Mouse (Mus musculus) heart, adult 2 months (tissue): Measurements from ENCODE around the gene Fkbp3. TPM values are rescaled to one million over a fixed set of nuclear protein-coding genes. Genes with fewer than 3 reads are reported as not detected.

Experiments used
- DNase-seq, 2 experiments: peaks; one replicate each; pipeline ENCODE4 v3.0.0; 2021
- H3K27ac ChIP-seq: fragments of 200-600 bp; 2 replicates; pipeline ENCODE4 v1.8.1; 2022
- H3K27me3 ChIP-seq: fragments of 200-500 bp; 2 replicates; pipeline ENCODE4 v1.6.1; 2012; ENCODE audit warnings: mild to moderate bottlenecking, low read length, inconsistent platforms, mixed read lengths; ENCODE audit not compliant: control insufficient read depth, insufficient read depth
- H3K36me3 ChIP-seq: fragments of 200-500 bp; 2 replicates; pipeline ENCODE4 v1.6.1; 2012; ENCODE audit warnings: low read length, inconsistent platforms; ENCODE audit not compliant: control insufficient read depth, insufficient read depth
- H3K4me1 ChIP-seq: fragments of 200-500 bp; 2 replicates; pipeline ENCODE4 v1.6.1; 2011; ENCODE audit warnings: low read length; ENCODE audit not compliant: control insufficient read depth, insufficient read depth
- H3K4me3 ChIP-seq: fragments of 200-600 bp; 2 replicates; pipeline ENCODE4 v1.8.1; 2022
- H3K79me2 ChIP-seq: fragments of 200-500 bp; replicated peaks from 2 replicates; pipeline ENCODE4 v1.6.1; 2012; ENCODE audit warnings: mild to moderate bottlenecking, inconsistent platforms, low read length, moderate library complexity, mixed read lengths; ENCODE audit not compliant: control insufficient read depth, insufficient read depth
- H3K9ac ChIP-seq: fragments of 200-500 bp; 2 replicates; pipeline ENCODE4 v1.6.1; 2012; ENCODE audit warnings: low read depth, mild to moderate bottlenecking, control low read depth, inconsistent platforms, low read length, mixed read lengths
- CTCF ChIP-seq: fragments of 200-600 bp; IDR thresholded peaks from 2 replicates; pipeline ENCODE4 v1.8.1; 2022; ENCODE audit warnings: antibody characterized with exemption, mild to moderate bottlenecking, moderate library complexity
- EP300 ChIP-seq: fragments of 200-500 bp; IDR thresholded peaks from 2 replicates; pipeline ENCODE4 v1.6.1; 2011; ENCODE audit warnings: low read depth, low read length, control low read depth; ENCODE audit not compliant: insufficient read depth
- POLR2A ChIP-seq: fragments of 200-500 bp; IDR thresholded peaks from 2 replicates; pipeline ENCODE4 v1.6.1; 2011; ENCODE audit warnings: mild to moderate bottlenecking, low read depth, low read length, control low read depth; ENCODE audit not compliant: insufficient read depth
- WGBS: fragments of 180-500 bp; shearing (Covaris S2); methylation state at CpG from one replicate; pipeline ENCODE4 v1.1.7; 2018; 5-methylcytosine and 5-hydroxymethylcytosine counted together
- intact Hi-C: fragments of 180-260 bp; cut with DNase I; formaldehyde crosslinking; loops from one replicate; pipeline ENCODE4 v1.15.1; 2025
- polyA plus RNA-seq: library from polyadenylated mRNA; depleted of rRNA; stranded (reverse); fragments of >200 nt; gene quantifications from 2 replicates; pipeline ENCODE4 v1.2.3, GENCODE M21; 2012
- total RNA-seq, 2 experiments: library from RNA; stranded (reverse); gene quantifications; 2 replicates each; pipeline ENCODE4 v1.2.3; 2021

The Fkbp3 gene
- total and polyA plus RNA-seq, 3 experiments = 217 to 248 (median 239) TPM

- Histone ChIP-seq H3K4me1 (no peaks in the 10 kb centered on the region), H3K4me3 (no peak overlapping the region), H3K27me3 (no peaks in the 10 kb centered on the region), H3K79me2 (no peaks in the 10 kb centered on the region), H3K27ac (no peak overlapping the region), H3K36me3 (peaks cover 19% of the 10 kb centered on the region), H3K9ac (no peak overlapping the region)
- TF ChIP-seq POLR2A (no peak), EP300 (no peak), CTCF (no peak)
- 71% methylated on average over 2 of the region's 2 CpGs for WGBS
- DNase-seq = no peak
- intact Hi-C loops = no loop called here
Measured at GRCm38 (mm10) chr12:65058203-65058602, 15.6 kb downstream of the Fkbp3 start.

GRCm38 (mm10) chr12:65048799-65049198 lies 25.0 kb downstream of the Fkbp3 start:
- Histone ChIP-seq H3K4me3 (no peak overlapping the region), H3K27me3 (no peaks in the 10 kb centered on the region), H3K36me3 (peaks cover 10% of the 10 kb centered on the region), H3K79me2 (no peaks in the 10 kb centered on the region), H3K27ac (no peak overlapping the region), H3K9ac (no peak overlapping the region), H3K4me1 (no peaks in the 10 kb centered on the region)
- intact Hi-C loops = no loop called here
- TF ChIP-seq POLR2A = no peak
- no peak for TF ChIP-seq EP300
- no peak for TF ChIP-seq CTCF
- no peak for DNase-seq

GRCm38 (mm10) chr12:65037546-65037937 lies 36.3 kb downstream of the Fkbp3 start:
- Histone ChIP-seq H3K79me2 (peaks cover 7% of the 10 kb centered on the region), H3K9ac (no peak overlapping the region), H3K27ac (peak overlapping the region; percentile 96; the same call in 1 of the 2 replicates), H3K4me3 (peak overlapping the region; percentile 96), H3K36me3 (peaks cover 25% of the 10 kb centered on the region), H3K27me3 (no peaks in the 10 kb centered on the region), H3K4me1 (peaks cover 11% of the 10 kb centered on the region)
- DNase-seq = no peak
- 3% methylated on average over 4 of the region's 4 CpGs for WGBS
- no peak for TF ChIP-seq EP300
- TF ChIP-seq POLR2A = no peak
- no peak for TF ChIP-seq CTCF
- intact Hi-C loops = loop anchor here (5.0 kb wide), 2 partner anchors 35 to 70 kb away; partner anchors contain the start of genes Fkbp3, Klhl28 and Togaram1

- Histone ChIP-seq H3K27ac (peak overlapping the region; percentile 96), H3K4me3 (peak overlapping the region; percentile 96), H3K4me1 (peaks cover 11% of the 10 kb centered on the region), H3K9ac (no peak overlapping the region; the same call in 1 of the 2 replicates), H3K79me2 (peaks cover 7% of the 10 kb centered on the region), H3K36me3 (peaks cover 25% of the 10 kb centered on the region), H3K27me3 (no peaks in the 10 kb centered on the region)
- intact Hi-C loops = loop anchor here (5.0 kb wide), 2 partner anchors 35 to 70 kb away; partner anchors contain the start of genes Fkbp3, Klhl28 and Togaram1
- TF ChIP-seq CTCF = no peak
- TF ChIP-seq POLR2A = no peak
- TF ChIP-seq EP300 = no peak
- DNase-seq = no peak
- WGBS = 4% methylated on average over 18 of the region's 18 CpGs
Measured at GRCm38 (mm10) chr12:65036892-65037545, 36.8 kb downstream of the Fkbp3 start.

- H3K36me3 ChIP-seq = peaks cover 25% of the 10 kb centered on the region
- TF ChIP-seq CTCF (no peak; the same call in 1 of the 2 replicates), POLR2A (peak; percentile 88; the same call in 1 of the 2 replicates)
- H3K27ac ChIP-seq = peak within 1 kb of the TSS; percentile 96
- H3K4me3 ChIP-seq = peak within 1 kb of the TSS; percentile 96
- 1% methylated on average over 60 of the region's 65 CpGs for WGBS
- H3K79me2 ChIP-seq = peaks cover 7% of the 10 kb centered on the region
- H3K9ac ChIP-seq = peak within 1 kb of the TSS; percentile 99
- DNase-seq = peak; percentile 95 to 96
- no peaks in the 10 kb centered on the region for H3K27me3 ChIP-seq
- intact Hi-C loops = loop anchor here (5.0 kb wide), 2 partner anchors 36 to 69 kb away; partner anchors contain the start of genes Fkbp3, Klhl28 and Togaram1
- peaks cover 11% of the 10 kb centered on the region for H3K4me1 ChIP-seq
Measured at GRCm38 (mm10) chr12:65036190-65036870, 37.5 kb downstream of the Fkbp3 start, which contains the start of gene Prpf39. Gene Prpf39, plus strand, starts transcription at chr12:65036333.
